Mouse (Mus musculus) forebrain, embryonic 15.5 days (tissue): Measurements from ENCODE around the gene Lsm14b. TPM values are rescaled to one million over a fixed set of nuclear protein-coding genes. Genes with fewer than 3 reads are reported as not detected.

Experiments used
- ATAC-seq: fragments of 200-750 bp; cut with Nextera tagmentation; replicated peaks from 2 replicates; pipeline ENCODE4 v1.8.0; 2017; ENCODE audit warnings: mild to moderate bottlenecking, moderate TSS enrichment, moderate library complexity
- H3K27ac ChIP-seq: fragments of 300-500 bp; sonication (generic); replicated peaks from 2 replicates; pipeline ENCODE4 v1.5.1; 2015; ENCODE audit warnings: mild to moderate bottlenecking, inconsistent platforms
- H3K27me3 ChIP-seq: fragments of 300-500 bp; sonication (generic); 2 replicates; pipeline ENCODE4 v1.6.1; 2015; ENCODE audit warnings: inconsistent platforms
- H3K36me3 ChIP-seq: fragments of 300-500 bp; sonication (generic); 2 replicates; pipeline ENCODE4 v1.6.1; 2015; ENCODE audit warnings: mild to moderate bottlenecking, inconsistent platforms
- H3K4me1 ChIP-seq: fragments of 300-500 bp; sonication (generic); 2 replicates; pipeline ENCODE4 v1.6.1; 2015; ENCODE audit warnings: inconsistent platforms
- H3K4me2 ChIP-seq: fragments of 300-500 bp; sonication (generic); replicated peaks from 2 replicates; pipeline ENCODE4 v1.6.1; 2015; ENCODE audit warnings: mild to moderate bottlenecking, inconsistent platforms
- H3K4me3 ChIP-seq: fragments of 300-500 bp; sonication (generic); 2 replicates; pipeline ENCODE4 v1.5.1; 2015; ENCODE audit warnings: mild to moderate bottlenecking, inconsistent platforms
- H3K9ac ChIP-seq: fragments of 300-500 bp; sonication (generic); replicated peaks from 2 replicates; pipeline ENCODE4 v1.6.1; 2015; ENCODE audit warnings: mild to moderate bottlenecking, inconsistent platforms
- H3K9me3 ChIP-seq: fragments of 300-500 bp; sonication (generic); 2 replicates; pipeline ENCODE4 v1.6.1; 2016; ENCODE audit warnings: inconsistent platforms
- WGBS: fragments of 180-500 bp; shearing (Covaris S2); methylation state at CpG from one replicate; pipeline ENCODE4 v1.1.7; 2015; ENCODE audit warnings: mixed read lengths; 5-methylcytosine and 5-hydroxymethylcytosine counted together
- polyA plus RNA-seq: library from polyadenylated mRNA; unstranded; fragments of >200 nt; fragmentation: Nextera tagmentation; extraction: Ambion mirVana; gene quantifications from 2 replicates; pipeline ENCODE4 v1.2.1, GENCODE M21; 2015

Gene Lsm14b
- polyA plus RNA-seq, 1 experiment from 2014 or later: 23.6 TPM

- Histone ChIP-seq H3K36me3 (no peaks in the 10 kb centered on the region), H3K4me3 (no peak overlapping the region), H3K4me2 (no peak overlapping the region), H3K4me1 (peaks cover 7% of the 10 kb centered on the region), H3K9ac (no peak overlapping the region), H3K27ac (no peak overlapping the region), H3K27me3 (peaks cover 17% of the 10 kb centered on the region), H3K9me3 (no peaks in the 10 kb centered on the region)
- WGBS: 79% methylated on average over 8 of the region's 8 CpGs
- ATAC-seq: no peak
Observed at GRCm38 (mm10) chr2:180020919-180021318, 3.9 kb upstream of the Lsm14b start.

GRCm38 (mm10) chr2:180022751-180023150, 2.0 kb upstream of the Lsm14b start:
- Histone ChIP-seq H3K9me3 (no peaks in the 10 kb centered on the region), H3K36me3 (no peaks in the 10 kb centered on the region), H3K9ac (no peak overlapping the region), H3K4me2 (no peak overlapping the region), H3K27me3 (peaks cover 17% of the 10 kb centered on the region), H3K4me3 (no peak overlapping the region), H3K4me1 (peaks cover 25% of the 10 kb centered on the region), H3K27ac (no peak overlapping the region)
- 55% methylated on average over 6 of the region's 6 CpGs for WGBS
- ATAC-seq: no peak

GRCm38 (mm10) chr2:180025135-180025860, 511 bp downstream of the Lsm14b start:
- Histone ChIP-seq H3K9me3 (no peaks in the 10 kb centered on the region), H3K9ac (peak overlapping the region; percentile 98), H3K27me3 (peaks cover 17% of the 10 kb centered on the region), H3K27ac (peak overlapping the region; percentile 95), H3K4me1 (peaks cover 43% of the 10 kb centered on the region), H3K4me3 (peak overlapping the region; percentile 100), H3K36me3 (peaks cover 24% of the 10 kb centered on the region), H3K4me2 (peak overlapping the region; percentile 82)
- WGBS: under 1% methylated on average over 84 of the region's 84 CpGs
- ATAC-seq: no peak; the same call in 1 of the 2 replicates

- 5% methylated on average over 6 of the region's 6 CpGs for WGBS
- peaks cover 43% of the 10 kb centered on the region for H3K4me1 ChIP-seq
- peaks cover 30% of the 10 kb centered on the region for H3K36me3 ChIP-seq
- peak overlapping the region; percentile 98 for H3K9ac ChIP-seq
- no peak for ATAC-seq
- peak overlapping the region; percentile 82 for H3K4me2 ChIP-seq
- no peaks in the 10 kb centered on the region for H3K9me3 ChIP-seq
- H3K27me3 ChIP-seq: peaks cover 17% of the 10 kb centered on the region
- peak overlapping the region; percentile 95 for H3K27ac ChIP-seq
- H3K4me3 ChIP-seq: peak overlapping the region; percentile 100
Observed at GRCm38 (mm10) chr2:180025861-180026200, 1.0 kb downstream of the Lsm14b start.

- Histone ChIP-seq H3K27me3 (peaks cover 7% of the 10 kb centered on the region), H3K4me2 (peak overlapping the region; percentile 82), H3K9ac (peak overlapping the region; percentile 98), H3K36me3 (peaks cover 49% of the 10 kb centered on the region), H3K27ac (no peak overlapping the region), H3K4me3 (peak overlapping the region; percentile 100), H3K9me3 (no peaks in the 10 kb centered on the region), H3K4me1 (peaks cover 43% of the 10 kb centered on the region)
- 74% methylated on average over 9 of the region's 9 CpGs for WGBS
- ATAC-seq: no peak
Observed at GRCm38 (mm10) chr2:180027768-180028167, 3.0 kb downstream of the Lsm14b start.

- peaks cover 83% of the 10 kb centered on the region for H3K36me3 ChIP-seq
- 88% methylated on average over 6 of the region's 6 CpGs for WGBS
- no peak overlapping the region for H3K4me2 ChIP-seq
- no peaks in the 10 kb centered on the region for H3K27me3 ChIP-seq
- no peaks in the 10 kb centered on the region for H3K9me3 ChIP-seq
- H3K27ac ChIP-seq: no peak overlapping the region
- ATAC-seq: no peak
- no peak overlapping the region for H3K9ac ChIP-seq
- peaks cover 33% of the 10 kb centered on the region for H3K4me1 ChIP-seq
- H3K4me3 ChIP-seq: no peak overlapping the region
Observed at GRCm38 (mm10) chr2:180031270-180031669, 6.5 kb downstream of the Lsm14b start.

- H3K4me1 ChIP-seq: peaks cover 16% of the 10 kb centered on the region
- H3K27me3 ChIP-seq: no peaks in the 10 kb centered on the region
- H3K9ac ChIP-seq: no peak overlapping the region
- ATAC-seq: no peak
- no peaks in the 10 kb centered on the region for H3K9me3 ChIP-seq
- H3K36me3 ChIP-seq: peaks cover 99% of the 10 kb centered on the region
- H3K27ac ChIP-seq: no peak overlapping the region
- WGBS: 74% methylated on average over 3 of the region's 3 CpGs
- H3K4me2 ChIP-seq: no peak overlapping the region
- H3K4me3 ChIP-seq: no peak overlapping the region
Observed at GRCm38 (mm10) chr2:180032925-180033324, 8.1 kb downstream of the Lsm14b start.

GRCm38 (mm10) chr2:180033956-180034355, 9.2 kb downstream of the Lsm14b start:
- H3K4me1 ChIP-seq: peaks cover 6% of the 10 kb centered on the region
- ATAC-seq: no peak
- 78% methylated on average over 3 of the region's 3 CpGs for WGBS
- H3K27ac ChIP-seq: no peak overlapping the region
- H3K4me3 ChIP-seq: no peak overlapping the region
- H3K27me3 ChIP-seq: no peaks in the 10 kb centered on the region
- H3K9me3 ChIP-seq: no peaks in the 10 kb centered on the region
- H3K4me2 ChIP-seq: no peak overlapping the region
- H3K9ac ChIP-seq: no peak overlapping the region
- H3K36me3 ChIP-seq: peaks cover 99% of the 10 kb centered on the region

- no peaks in the 10 kb centered on the region for H3K9me3 ChIP-seq
- H3K36me3 ChIP-seq: peaks cover 93% of the 10 kb centered on the region
- H3K4me2 ChIP-seq: no peak overlapping the region
- WGBS: 66% methylated on average over 5 of the region's 5 CpGs
- H3K4me3 ChIP-seq: no peak overlapping the region
- H3K27me3 ChIP-seq: no peaks in the 10 kb centered on the region
- ATAC-seq: no peak
- H3K4me1 ChIP-seq: 0 out of 2 replicates have a peak, but pooled peaks cover 7% of the 10 kb centered on the region
- H3K9ac ChIP-seq: no peak overlapping the region
- no peak overlapping the region for H3K27ac ChIP-seq
Observed at GRCm38 (mm10) chr2:180034753-180035152, 10.0 kb downstream of the Lsm14b start.

- H3K27ac ChIP-seq: no peak overlapping the region
Observed at GRCm38 (mm10) chr2:180040406-180040805, 15.6 kb downstream of the Lsm14b start.

GRCm38 (mm10) chr2:180041577-180042255, 16.9 kb downstream of the Lsm14b start:
- no peaks in the 10 kb centered on the region for H3K27me3 ChIP-seq
- peak overlapping the region; percentile 96 for H3K27ac ChIP-seq
- peaks cover 24% of the 10 kb centered on the region for H3K36me3 ChIP-seq
- H3K4me3 ChIP-seq: peak overlapping the region; percentile 97
- peak overlapping the region; percentile 95 for H3K9ac ChIP-seq
- under 1% methylated on average over 66 of the region's 66 CpGs for WGBS
- ATAC-seq: peak; percentile 62
- H3K4me1 ChIP-seq: peaks cover 52% of the 10 kb centered on the region
- H3K4me2 ChIP-seq: peak overlapping the region; percentile 65
- H3K9me3 ChIP-seq: no peaks in the 10 kb centered on the region

More at GRCm38 (mm10) chr2:180040406-180040805, 15.6 kb downstream of the Lsm14b start:
- Histone ChIP-seq H3K4me2 (peak overlapping the region; percentile 65; the same call in 1 of the 2 replicates), H3K4me3 (no peak overlapping the region), H3K4me1 (peaks cover 47% of the 10 kb centered on the region), H3K27me3 (no peaks in the 10 kb centered on the region), H3K9me3 (no peaks in the 10 kb centered on the region), H3K9ac (0 out of 2 replicates have a peak overlapping the region, but pooled peaks have one; percentile 5), H3K36me3 (peaks cover 37% of the 10 kb centered on the region)
- WGBS: 65% methylated on average over 6 of the region's 6 CpGs
- no peak for ATAC-seq

GRCm38 (mm10) chr2:180042256-180042857, 17.6 kb downstream of the Lsm14b start, which contains the start of the genes Psma7 and Ss18l1:
TSS of gene Psma7 (minus strand) at chr2:180042433.
TSS of gene Ss18l1 (plus strand) at chr2:180042509.
- peaks cover 18% of the 10 kb centered on the region for H3K36me3 ChIP-seq
- H3K4me2 ChIP-seq: peak within 1 kb of the TSS; percentile 76
- H3K4me1 ChIP-seq: peaks cover 52% of the 10 kb centered on the region
- WGBS: under 1% methylated on average over 77 of the region's 78 CpGs
- H3K9me3 ChIP-seq: no peaks in the 10 kb centered on the region
- ATAC-seq: peak; percentile 96
- H3K27me3 ChIP-seq: no peaks in the 10 kb centered on the region
- H3K4me3 ChIP-seq: peak within 1 kb of the TSS; percentile 97
- H3K27ac ChIP-seq: peak within 1 kb of the TSS; percentile 96
- H3K9ac ChIP-seq: peak within 1 kb of the TSS; percentile 95
